Mouse (Mus musculus) embryonic facial prominence, embryonic 14.5 days (tissue): ENCODE results near the gene Cnot2. TPM values are rescaled to one million over a fixed set of nuclear protein-coding genes. Genes with fewer than 3 reads are reported as not detected.

Experiments used
- ATAC-seq: fragments of 200-750 bp; cut with Nextera tagmentation; 2 replicates; pipeline ENCODE4 v1.8.0; 2017; ENCODE audit warnings: low read depth, moderate number of reproducible peaks, moderate TSS enrichment
- DNase-seq: peaks from one replicate; pipeline ENCODE4 v3.0.0-alpha.2; 2015; ENCODE audit warnings: low spot score
- H3K27ac ChIP-seq: fragments of 300-500 bp; sonication (generic); replicated peaks from 2 replicates; pipeline ENCODE4 v1.5.1; 2014; ENCODE audit warnings: low read depth, mild to moderate bottlenecking, low read length, moderate library complexity
- H3K27me3 ChIP-seq: fragments of 300-500 bp; sonication (generic); replicated peaks from 2 replicates; pipeline ENCODE4 v1.6.1; 2014; ENCODE audit warnings: low read length; ENCODE audit not compliant: control insufficient read depth, insufficient read depth
- H3K36me3 ChIP-seq: fragments of 300-500 bp; sonication (generic); 2 replicates; pipeline ENCODE4 v1.6.1; 2014; ENCODE audit warnings: low read length, mixed read lengths; ENCODE audit not compliant: control insufficient read depth, insufficient read depth
- H3K4me1 ChIP-seq: fragments of 300-500 bp; sonication (generic); 2 replicates; pipeline ENCODE4 v1.6.1; 2014; ENCODE audit warnings: antibody characterized with exemption, low read length; ENCODE audit not compliant: control insufficient read depth, insufficient read depth
- H3K4me2 ChIP-seq: fragments of 300-500 bp; sonication (generic); 2 replicates; pipeline ENCODE4 v1.6.1; 2014; ENCODE audit warnings: low read depth, mild to moderate bottlenecking, low read length, moderate library complexity, mixed read lengths
- H3K4me3 ChIP-seq: fragments of 300-500 bp; sonication (generic); 2 replicates; pipeline ENCODE4 v1.5.1; 2014; ENCODE audit warnings: low read depth, mild to moderate bottlenecking, low read length
- H3K9ac ChIP-seq: fragments of 300-500 bp; sonication (generic); 2 replicates; pipeline ENCODE4 v1.6.1; 2014; ENCODE audit warnings: low read depth, mild to moderate bottlenecking, low read length, moderate library complexity, mixed read lengths
- H3K9me3 ChIP-seq: fragments of 300-500 bp; sonication (generic); 2 replicates; pipeline ENCODE4 v1.6.1; 2016; ENCODE audit warnings: low read length; ENCODE audit not compliant: control insufficient read depth
- WGBS: fragments of 180-500 bp; shearing (Covaris S2); extraction: QIAGEN DNeasy Blood & Tissue Kit; methylation state at CpG from one replicate; pipeline ENCODE4 v1.1.7; 2014; 5-methylcytosine and 5-hydroxymethylcytosine counted together
- polyA plus RNA-seq: library from polyadenylated mRNA; unstranded; fragments of >200 nt; fragmentation: Nextera tagmentation; extraction: Ambion mirVana; gene quantifications from 2 replicates; pipeline ENCODE4 v1.2.1, GENCODE M21; 2014

The Cnot2 gene
- polyA plus RNA-seq, 1 experiment from 2014 or later: 101 TPM

- Histone ChIP-seq H3K27ac (no peak overlapping the region), H3K27me3 (no peaks in the 10 kb centered on the region), H3K9me3 (peaks cover 7% of the 10 kb centered on the region; the same call in 1 of the 2 replicates), H3K4me1 (no peaks in the 10 kb centered on the region), H3K9ac (no peak overlapping the region), H3K4me2 (no peak overlapping the region), H3K4me3 (no peak overlapping the region), H3K36me3 (peaks cover 32% of the 10 kb centered on the region)
- WGBS: 88% methylated on average over 5 of the region's 5 CpGs
- DNase-seq (no peak), ATAC-seq (no peak)
Measured at GRCm38 (mm10) chr10:116480988-116481387, 100.3 kb downstream of the Cnot2 start.

- H3K4me3 ChIP-seq: no peak overlapping the region
- DNase-seq: no peak
- H3K27me3 ChIP-seq: no peaks in the 10 kb centered on the region
- peaks cover 16% of the 10 kb centered on the region; the same call in 1 of the 2 replicates for H3K4me1 ChIP-seq
- 91% methylated on average over 3 of the region's 3 CpGs for WGBS
- ATAC-seq: no peak
- no peaks in the 10 kb centered on the region for H3K36me3 ChIP-seq
- no peak overlapping the region for H3K9ac ChIP-seq
- peaks cover 7% of the 10 kb centered on the region; the same call in 1 of the 2 replicates for H3K9me3 ChIP-seq
- no peak overlapping the region for H3K4me2 ChIP-seq
- no peak overlapping the region for H3K27ac ChIP-seq
Measured at GRCm38 (mm10) chr10:116476559-116476958, 104.8 kb downstream of the Cnot2 start.

- no peak overlapping the region for H3K4me2 ChIP-seq
- peaks cover 16% of the 10 kb centered on the region; the same call in 1 of the 2 replicates for H3K4me1 ChIP-seq
- H3K4me3 ChIP-seq: no peak overlapping the region
- H3K27ac ChIP-seq: no peak overlapping the region
- no peaks in the 10 kb centered on the region for H3K36me3 ChIP-seq
- 54% methylated on average over 6 of the region's 6 CpGs for WGBS
- DNase-seq (no peak), ATAC-seq (no peak)
- no peak overlapping the region for H3K9ac ChIP-seq
- H3K27me3 ChIP-seq: no peaks in the 10 kb centered on the region
- H3K9me3 ChIP-seq: peaks cover 7% of the 10 kb centered on the region; the same call in 1 of the 2 replicates
Measured at GRCm38 (mm10) chr10:116475725-116476124, 105.6 kb downstream of the Cnot2 start.

GRCm38 (mm10) chr10:116473759-116474549 lies 107.4 kb downstream of the Cnot2 start, which contains the start of gene Kcnmb4:
Gene Kcnmb4, minus strand, starts transcription at chr10:116473878.
- Histone ChIP-seq H3K27me3 (no peaks in the 10 kb centered on the region), H3K27ac (peak within 1 kb of the TSS; percentile 77), H3K4me2 (peak within 1 kb of the TSS; percentile 87), H3K4me1 (peaks cover 16% of the 10 kb centered on the region; the same call in 1 of the 2 replicates), H3K36me3 (no peaks in the 10 kb centered on the region), H3K9ac (peak within 1 kb of the TSS; percentile 78), H3K4me3 (peak within 1 kb of the TSS; percentile 68), H3K9me3 (peaks cover 7% of the 10 kb centered on the region; the same call in 1 of the 2 replicates)
- WGBS: under 1% methylated on average over 63 of the region's 92 CpGs
- ATAC-seq (peak; percentile 87), DNase-seq (peak; percentile 66)

GRCm38 (mm10) chr10:116473071-116473758 lies 108.1 kb downstream of the Cnot2 start:
- DNase-seq (peak; percentile 78), ATAC-seq (peak; percentile 69)
- H3K9me3 ChIP-seq: peaks cover 7% of the 10 kb centered on the region; the same call in 1 of the 2 replicates
- no peaks in the 10 kb centered on the region for H3K36me3 ChIP-seq
- peak overlapping the region; percentile 68 for H3K4me3 ChIP-seq
- peak overlapping the region; percentile 77 for H3K27ac ChIP-seq
- peak overlapping the region; percentile 78 for H3K9ac ChIP-seq
- WGBS: 0% methylated on average over 33 of the region's 78 CpGs
- H3K4me2 ChIP-seq: peak overlapping the region; percentile 87
- H3K27me3 ChIP-seq: no peaks in the 10 kb centered on the region
- peaks cover 16% of the 10 kb centered on the region; the same call in 1 of the 2 replicates for H3K4me1 ChIP-seq

DNA sequence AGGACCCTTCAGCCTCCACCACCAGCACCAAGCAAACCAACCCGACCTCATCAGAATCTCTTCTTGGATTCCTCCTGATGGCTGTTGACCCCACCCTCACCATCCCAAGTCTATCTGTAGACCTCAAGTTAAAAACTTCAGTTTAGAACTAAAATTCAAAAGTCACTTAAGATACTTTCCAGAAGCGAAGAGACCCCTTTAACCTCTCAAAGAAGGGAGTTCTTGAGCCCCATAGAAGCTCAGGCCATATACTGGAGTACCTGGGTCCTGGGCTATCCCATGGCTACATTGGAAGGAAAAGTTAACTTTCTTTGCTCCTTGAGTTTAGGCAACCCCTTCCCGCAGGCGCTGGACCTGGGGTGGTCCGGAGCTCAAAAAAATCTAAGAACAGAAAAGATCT lies 108.7 kb downstream of the Cnot2 start:
- Histone ChIP-seq H3K4me3 (peak overlapping the region; percentile 68), H3K27ac (no peak overlapping the region), H3K4me1 (peaks cover 16% of the 10 kb centered on the region; the same call in 1 of the 2 replicates), H3K36me3 (no peaks in the 10 kb centered on the region), H3K9me3 (peaks cover 7% of the 10 kb centered on the region; the same call in 1 of the 2 replicates), H3K4me2 (peak overlapping the region; percentile 87), H3K27me3 (no peaks in the 10 kb centered on the region), H3K9ac (peak overlapping the region; percentile 78)
- WGBS: 10% methylated on average over 5 of the region's 5 CpGs
- no peak for DNase-seq
- ATAC-seq: no peak

DNA sequence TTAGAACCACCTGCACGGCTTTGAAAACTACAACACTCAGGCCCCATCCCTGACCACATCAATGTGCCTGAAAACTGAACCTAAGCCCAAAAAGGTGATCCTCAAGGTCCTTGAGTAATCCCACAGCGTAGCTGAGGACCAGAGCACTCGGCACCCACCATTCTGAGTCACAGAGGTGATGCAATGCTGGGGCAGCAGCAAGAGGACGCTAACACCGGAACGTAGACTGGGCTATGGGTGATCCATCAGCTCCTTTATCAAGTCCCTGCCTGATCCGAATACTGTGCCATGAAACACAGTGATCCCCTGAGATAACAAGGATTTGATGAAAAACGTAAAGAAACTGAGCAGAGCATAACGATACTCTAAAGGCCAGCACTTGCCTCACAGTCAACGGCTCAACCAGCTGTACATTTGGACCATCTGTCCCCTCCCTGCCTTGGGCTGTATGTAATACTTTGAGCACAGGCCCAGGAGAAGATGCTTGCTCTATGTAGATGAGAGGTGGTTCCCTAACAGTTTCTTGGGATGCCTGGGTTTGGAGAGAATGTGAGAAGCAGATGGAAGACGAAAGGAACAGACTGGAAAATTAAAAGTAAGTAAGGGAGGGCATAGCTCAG lies 110.9 kb downstream of the Cnot2 start:
- no peak overlapping the region for H3K4me2 ChIP-seq
- DNase-seq: no peak

DNA sequence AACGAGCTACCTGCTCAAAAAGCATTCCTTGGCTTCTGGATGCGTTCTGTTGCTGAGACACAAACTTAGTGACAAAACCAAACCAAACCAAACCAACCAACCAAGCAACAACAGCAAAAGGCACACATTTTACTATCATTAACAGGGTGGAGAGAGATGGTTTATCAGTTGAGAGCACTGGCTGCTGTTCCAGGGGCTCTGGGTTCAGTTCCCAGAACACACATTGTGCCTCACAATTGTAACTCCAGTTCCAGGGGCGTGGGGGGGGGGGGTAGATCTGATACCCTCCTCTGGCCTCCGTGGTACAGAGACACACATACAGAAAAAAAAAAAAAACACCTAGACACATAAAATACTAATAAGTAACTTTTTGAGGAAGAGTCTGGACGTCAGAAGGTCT lies 113.2 kb downstream of the Cnot2 start:
- Histone ChIP-seq H3K9me3 (peaks cover 6% of the 10 kb centered on the region; the same call in 1 of the 2 replicates), H3K4me3 (no peak overlapping the region), H3K27me3 (no peaks in the 10 kb centered on the region), H3K27ac (no peak overlapping the region), H3K36me3 (no peaks in the 10 kb centered on the region), H3K9ac (no peak overlapping the region), H3K4me2 (no peak overlapping the region), H3K4me1 (0 out of 2 replicates have a peak, but pooled peaks cover 7% of the 10 kb centered on the region)
- DNase-seq: no peak
- no peak for ATAC-seq
- WGBS: 77% methylated on average over 5 of the region's 5 CpGs

More for the DNA sequence above, 110.9 kb downstream of the Cnot2 start:
- no peak for ATAC-seq
- Histone ChIP-seq H3K9ac (no peak overlapping the region), H3K36me3 (no peaks in the 10 kb centered on the region), H3K27me3 (no peaks in the 10 kb centered on the region), H3K4me3 (no peak overlapping the region), H3K27ac (no peak overlapping the region), H3K4me1 (peaks cover 16% of the 10 kb centered on the region; the same call in 1 of the 2 replicates), H3K9me3 (no peaks in the 10 kb centered on the region)
- 80% methylated on average over 11 of the region's 11 CpGs for WGBS
